Mouse (Mus musculus): Measurements from ENCODE around the gene Epha8. TPM values are rescaled to one million over a fixed set of nuclear protein-coding genes. Genes with fewer than 3 reads are reported as not detected.

Epha8 gene
- total RNA-seq, 2 experiments from 2014 or later, result not detected

Other genes with a start within 250 kb of the Epha8 start
- gene Ephb2, start 120.8 kb downstream of the Epha8 start, total RNA-seq (2021), result under 1 TPM; 0.87 to 0.94 TPM
- gene C1qb, start 70.6 kb downstream of the Epha8 start, total RNA-seq (2021), result 10 to 100 TPM in 1 of 2 experiments, 1 to 10 TPM in 1; 9.9 to 13.7 TPM
- gene C1qc, start 63.8 kb downstream of the Epha8 start, total RNA-seq (2021), result 10 to 100 TPM in 1 of 2 experiments, 1 to 10 TPM in 1; 7.8 to 12.1 TPM
- 10 to 100 TPM in 1 of 2 experiments, 1 to 10 TPM in 1; 8.9 to 13.5 TPM for gene C1qa, start 58.0 kb downstream of the Epha8 start, total RNA-seq (2021)
- 1 to 10 TPM; 6.5 to 7.3 TPM for gene Zbtb40, start 92.0 kb upstream of the Epha8 start, total RNA-seq (2021)